Mouse (Mus musculus): Measurements from ENCODE around the gene Suclg2.

Gene Suclg2

GRCm38 (mm10) chr6:95700191-95700590 lies 18.4 kb downstream of the Suclg2 start:
- DNase-seq (ENCODE audit: low read depth, low spot score): no peak

- DNase-seq (ENCODE audit: low read depth, low spot score): no peak
Observed at GRCm38 (mm10) chr6:95699326-95699725, 19.3 kb downstream of the Suclg2 start.

- no peak for DNase-seq (ENCODE audit: low read depth, low spot score)
Observed at GRCm38 (mm10) chr6:95698536-95699162, 20.0 kb downstream of the Suclg2 start.

- no peak for DNase-seq (ENCODE audit: low read depth, low spot score)
Observed at GRCm38 (mm10) chr6:95694910-95695309, 23.7 kb downstream of the Suclg2 start.

- DNase-seq (ENCODE audit: low read depth, low spot score): no peak
Observed at GRCm38 (mm10) chr6:95685242-95685641, 33.4 kb downstream of the Suclg2 start.

GRCm38 (mm10) chr6:95679718-95680117 lies 38.9 kb downstream of the Suclg2 start:
- DNase-seq (ENCODE audit: low read depth, low spot score): no peak

GRCm38 (mm10) chr6:95679261-95679660 lies 39.3 kb downstream of the Suclg2 start:
- no peak for DNase-seq (ENCODE audit: low read depth, low spot score)

- DNase-seq (ENCODE audit: low read depth, low spot score): no peak
Observed at GRCm38 (mm10) chr6:95676951-95677350, 41.6 kb downstream of the Suclg2 start.

GRCm38 (mm10) chr6:95676439-95676838 lies 42.2 kb downstream of the Suclg2 start:
- no peak for DNase-seq (ENCODE audit: low read depth, low spot score)

- no peak for DNase-seq (ENCODE audit: low read depth, low spot score)
Observed at GRCm38 (mm10) chr6:95675059-95675705, 43.4 kb downstream of the Suclg2 start.

- no peak for DNase-seq (ENCODE audit: low read depth, low spot score)
Observed at GRCm38 (mm10) chr6:95674651-95675050, 43.9 kb downstream of the Suclg2 start.

- DNase-seq (ENCODE audit: low read depth, low spot score): no peak
Observed at GRCm38 (mm10) chr6:95669335-95669729, 49.3 kb downstream of the Suclg2 start.

- no peak for DNase-seq (ENCODE audit: low read depth, low spot score)
Observed at GRCm38 (mm10) chr6:95668629-95669334, 49.8 kb downstream of the Suclg2 start.

GRCm38 (mm10) chr6:95657671-95658070 lies 60.9 kb downstream of the Suclg2 start:
- peak; percentile 22 for DNase-seq (ENCODE audit: low read depth, low spot score)

GRCm38 (mm10) chr6:95653662-95654061 lies 64.9 kb downstream of the Suclg2 start:
- DNase-seq (ENCODE audit: low read depth, low spot score): no peak

GRCm38 (mm10) chr6:95652774-95653173 lies 65.8 kb downstream of the Suclg2 start:
- no peak for DNase-seq (ENCODE audit: low read depth, low spot score)

GRCm38 (mm10) chr6:95651391-95651876 lies 67.2 kb downstream of the Suclg2 start:
- DNase-seq (ENCODE audit: low read depth, low spot score): no peak

- DNase-seq (ENCODE audit: low read depth, low spot score): no peak
Observed at GRCm38 (mm10) chr6:95650082-95650722, 68.4 kb downstream of the Suclg2 start.

GRCm38 (mm10) chr6:95649123-95649663 lies 69.4 kb downstream of the Suclg2 start:
- no peak for DNase-seq (ENCODE audit: low read depth, low spot score)

- DNase-seq (ENCODE audit: low read depth, low spot score): no peak
Observed at GRCm38 (mm10) chr6:95637416-95637815, 81.2 kb downstream of the Suclg2 start.

GRCm38 (mm10) chr6:95635411-95635810 lies 83.2 kb downstream of the Suclg2 start:
- no peak for DNase-seq (ENCODE audit: low read depth, low spot score)

GRCm38 (mm10) chr6:95629071-95629470 lies 89.5 kb downstream of the Suclg2 start:
- no peak for DNase-seq (ENCODE audit: low read depth, low spot score)
